Mouse (Mus musculus) cerebellum, postnatal 4 days (tissue): Measurements from ENCODE around the gene Kmt2e.
A peak's percentile ranks its signal among the peaks of the same experiment; 100 is the strongest.

ENCODE experiments used
- DNase-seq, 2 experiments: peaks; one replicate each; pipeline ENCODE4 v3.0.0; 2022; ENCODE audit warnings: low spot score in 2 of 2, mixed read lengths in 1 of 2

Kmt2e gene

DNA sequence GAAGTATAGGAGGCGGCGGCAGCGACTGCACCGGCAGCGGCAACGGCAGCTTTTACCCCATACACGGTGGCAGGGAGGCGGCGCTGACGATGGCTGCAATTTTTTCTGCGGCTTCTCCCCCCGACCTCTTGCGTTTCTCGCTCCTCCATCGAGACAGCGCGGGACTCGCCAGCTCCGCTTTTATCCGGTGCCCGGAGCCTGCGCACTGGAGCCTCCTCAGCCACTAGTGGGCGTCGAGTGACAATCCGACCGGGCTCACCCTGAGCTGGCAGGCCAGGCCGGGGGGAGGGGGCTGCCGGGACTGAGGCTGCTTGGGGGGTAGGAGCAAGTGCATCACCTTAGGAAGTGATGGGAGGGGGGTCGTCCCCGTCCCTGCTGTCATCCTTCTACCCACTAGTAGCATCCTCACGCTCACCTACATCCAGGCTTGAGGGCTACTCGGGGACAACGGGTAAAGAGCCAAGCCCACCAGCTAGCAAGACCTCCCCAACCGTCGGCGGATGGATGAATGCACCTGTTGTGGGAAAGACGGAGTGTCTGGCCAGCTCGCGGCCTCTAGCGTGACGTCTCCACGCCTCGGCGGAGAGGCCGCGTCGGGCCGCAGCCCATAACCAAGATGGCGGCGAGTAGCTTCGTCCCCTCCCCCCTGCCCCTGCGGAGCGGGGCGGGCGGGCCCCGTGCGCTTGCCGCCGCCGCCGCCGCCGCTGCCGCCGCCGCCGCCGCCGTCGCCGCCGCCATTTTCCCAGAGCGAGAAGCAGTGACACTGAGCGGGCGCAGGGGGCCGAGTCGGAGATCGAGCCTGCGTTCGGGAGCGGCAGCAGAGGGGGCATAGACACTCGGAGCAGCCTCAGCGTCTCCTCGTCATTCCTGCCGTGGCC, at the start of gene Kmt2e:
Gene Kmt2e (plus strand): TSS at position 722 of the 878 bp plus-strand sequence.
- DNase-seq, result peak; percentile 83 to 93

DNA sequence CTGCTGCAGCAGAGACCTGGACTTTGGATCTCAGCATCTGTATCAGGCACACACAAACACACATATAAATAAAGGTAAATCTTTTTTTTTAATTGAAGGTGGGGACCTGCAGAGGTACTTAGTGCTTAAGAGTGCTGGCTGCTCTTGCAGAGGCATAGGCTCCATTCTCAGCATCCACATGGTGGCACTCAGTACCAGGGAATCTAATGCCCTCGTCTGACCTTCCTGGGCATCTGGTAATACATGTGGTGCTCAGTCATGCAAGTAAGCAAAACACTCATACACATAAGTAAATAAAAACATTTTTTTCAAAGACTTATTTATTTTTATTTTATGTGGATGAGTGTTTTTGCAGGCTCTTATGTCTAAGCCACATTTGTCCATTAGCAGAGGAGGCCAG, 49.1 kb upstream of the Kmt2e start:
- DNase-seq, result no peak

DNA sequence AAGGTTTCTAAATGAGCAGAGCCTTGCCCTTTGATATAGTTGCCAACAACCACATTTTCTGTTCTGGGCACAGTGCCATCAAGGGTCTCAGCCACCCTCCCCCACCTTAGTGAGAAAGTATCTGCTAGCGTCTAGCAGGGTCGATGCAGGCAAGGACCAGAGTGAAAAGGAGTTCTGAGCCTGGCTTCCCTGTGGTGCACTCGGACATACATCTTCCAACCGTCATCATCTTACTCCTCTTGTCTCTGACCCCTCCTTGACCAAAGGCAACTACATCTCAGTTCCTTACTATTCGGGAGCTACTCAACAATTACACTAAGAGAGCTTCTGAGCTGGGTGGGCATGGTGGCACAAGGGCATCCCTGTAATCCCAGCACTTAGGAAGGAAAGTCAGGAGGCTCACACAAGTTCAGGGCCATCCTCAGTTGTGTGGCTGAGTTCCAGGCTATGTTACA, 48.5 kb upstream of the Kmt2e start:
- no peak for DNase-seq

DNA sequence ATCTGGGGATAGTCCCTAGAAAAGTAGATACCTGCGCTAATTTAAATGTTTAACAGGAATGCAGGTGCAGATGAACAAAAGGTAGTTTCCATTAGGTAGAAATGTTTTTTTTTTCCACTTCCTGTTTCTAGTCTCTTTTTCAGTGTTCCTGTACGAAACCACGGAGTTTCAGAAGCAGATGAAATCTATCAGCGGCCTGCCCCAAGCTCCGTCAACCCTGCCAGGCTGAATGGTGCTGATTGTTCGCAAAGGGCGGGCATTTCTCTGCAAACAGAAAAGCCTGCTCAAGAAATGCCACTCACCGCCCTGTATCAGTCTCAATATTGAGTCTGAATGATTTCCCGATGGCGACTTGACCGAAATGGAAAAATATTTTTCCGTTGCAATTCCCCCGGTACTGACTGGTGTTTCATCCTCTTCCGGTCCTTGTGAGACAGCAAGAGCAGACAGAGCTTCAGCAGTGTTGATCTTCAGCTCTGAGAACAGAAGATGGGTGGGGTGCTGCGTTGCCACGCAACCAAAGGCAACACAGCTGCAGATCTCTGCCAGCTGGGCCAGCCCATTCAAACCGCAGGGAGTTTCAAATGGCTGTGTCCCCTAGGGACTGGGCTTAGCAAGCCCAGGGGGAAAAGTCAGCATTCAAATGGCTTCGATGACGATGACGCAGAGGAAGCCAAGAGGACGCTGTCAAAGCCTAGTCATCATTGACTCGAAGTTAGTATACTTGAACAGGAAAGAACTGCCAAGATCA, 47.5 kb upstream of the Kmt2e start:
- peak; percentile 44 to 57 for DNase-seq

DNA sequence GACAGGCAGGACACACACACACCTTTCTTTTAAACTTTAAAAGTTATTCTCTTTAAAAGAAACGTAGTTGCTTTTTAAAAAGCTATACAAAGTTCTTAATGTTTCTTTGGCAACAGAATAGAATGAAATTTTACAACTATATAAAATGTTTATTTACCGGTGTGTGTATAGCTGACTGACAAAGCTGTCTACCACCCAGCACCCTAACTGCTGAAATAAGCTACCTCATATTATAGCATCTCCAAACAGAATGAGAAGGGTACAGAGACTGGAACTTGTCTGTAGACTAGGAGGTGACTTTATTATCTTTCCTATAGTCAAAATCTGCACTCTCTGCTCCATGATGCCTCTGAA, 47.0 kb upstream of the Kmt2e start:
- DNase-seq, result no peak

DNA sequence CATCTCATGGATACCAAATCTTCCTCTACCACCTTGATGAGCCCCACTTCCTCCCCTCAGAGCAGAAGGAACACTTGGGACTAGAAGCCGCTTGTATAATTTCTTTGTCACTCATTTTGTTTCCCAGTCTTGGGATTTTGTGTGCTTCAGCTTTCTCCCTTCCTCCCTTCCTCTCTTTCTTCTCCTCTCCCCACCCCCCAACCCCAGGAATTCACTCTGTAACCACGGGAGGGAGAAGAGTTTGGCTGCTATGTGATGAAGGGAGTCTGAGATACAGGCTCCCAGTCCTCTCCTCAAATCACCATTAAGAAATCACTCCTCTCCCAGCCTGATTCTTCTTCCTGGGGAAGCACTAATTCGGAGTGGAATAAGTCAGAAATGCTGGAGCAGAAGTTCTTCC, 46.1 kb upstream of the Kmt2e start:
- DNase-seq, result no peak

DNA sequence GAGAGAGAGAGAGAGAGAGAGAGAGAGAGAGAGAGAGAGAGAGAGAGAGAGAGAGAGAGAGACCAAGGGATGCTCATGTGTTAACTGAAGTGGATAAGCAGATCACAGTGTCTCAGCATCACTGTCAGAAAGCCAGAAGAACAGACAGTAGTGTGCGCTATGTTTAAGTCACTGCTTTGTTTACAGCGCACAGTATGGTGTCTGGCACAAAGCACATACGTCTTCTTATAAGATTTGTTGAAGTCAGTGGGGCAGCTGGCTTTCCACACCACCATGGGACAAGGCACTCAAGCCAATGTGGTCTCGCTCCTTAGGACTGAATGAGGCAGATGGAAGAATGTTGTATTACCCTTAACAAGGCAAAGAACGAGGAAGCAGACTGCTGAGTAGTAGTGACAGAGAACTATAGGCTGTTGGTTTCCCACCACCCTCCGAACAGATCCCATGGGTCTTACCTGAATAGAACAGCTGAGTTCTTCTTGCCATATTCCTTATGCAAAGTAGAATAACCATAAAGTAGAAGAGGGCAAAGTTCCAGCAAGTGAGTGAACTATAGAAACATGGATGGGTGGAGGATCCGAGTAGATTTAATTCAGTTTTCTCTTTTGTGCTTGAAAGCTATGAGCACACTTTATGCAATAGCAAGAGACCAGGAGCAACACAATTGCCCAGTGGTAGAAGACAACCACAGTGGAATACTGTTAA, 44.5 kb upstream of the Kmt2e start:
- DNase-seq, result no peak

DNA sequence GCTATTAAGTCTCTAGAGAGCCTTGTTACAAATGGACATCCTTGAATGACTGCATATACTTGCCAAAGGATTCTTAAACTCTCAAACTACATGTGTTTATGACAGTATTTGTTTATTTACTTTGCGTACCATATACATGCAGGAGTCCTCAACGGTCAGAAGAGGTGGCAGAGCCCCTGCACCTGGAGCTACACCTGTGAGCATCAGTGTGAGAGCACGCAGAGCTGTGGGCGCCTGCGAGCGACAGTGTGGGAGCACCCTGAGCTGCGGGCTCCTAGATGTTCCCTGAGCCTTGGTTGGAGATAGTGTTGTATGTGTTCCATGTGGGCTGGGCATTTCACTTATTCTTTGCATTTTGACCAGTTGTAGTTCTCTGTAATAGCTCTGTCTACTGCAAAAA, 42.5 kb upstream of the Kmt2e start:
- no peak for DNase-seq

DNA sequence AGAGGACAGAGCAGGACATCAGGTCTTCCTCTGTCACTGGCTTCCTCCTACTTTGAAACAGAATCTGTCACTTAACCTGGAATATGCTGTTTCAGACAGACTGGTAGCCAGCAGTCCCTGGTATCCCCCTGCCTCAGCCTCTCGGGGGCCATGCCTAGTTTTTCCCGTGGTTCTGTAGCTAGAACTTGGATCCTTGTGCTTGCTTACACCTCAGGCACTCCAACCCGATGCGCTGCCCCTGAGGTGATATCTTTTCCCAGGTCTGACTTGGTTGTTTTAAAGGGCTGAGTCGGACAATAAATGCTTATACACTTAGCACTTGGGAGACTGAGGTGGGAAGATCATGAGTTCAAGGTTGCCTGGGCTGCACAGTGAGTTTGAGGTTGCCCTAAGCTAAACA, 40.4 kb upstream of the Kmt2e start:
- DNase-seq, result no peak

DNA sequence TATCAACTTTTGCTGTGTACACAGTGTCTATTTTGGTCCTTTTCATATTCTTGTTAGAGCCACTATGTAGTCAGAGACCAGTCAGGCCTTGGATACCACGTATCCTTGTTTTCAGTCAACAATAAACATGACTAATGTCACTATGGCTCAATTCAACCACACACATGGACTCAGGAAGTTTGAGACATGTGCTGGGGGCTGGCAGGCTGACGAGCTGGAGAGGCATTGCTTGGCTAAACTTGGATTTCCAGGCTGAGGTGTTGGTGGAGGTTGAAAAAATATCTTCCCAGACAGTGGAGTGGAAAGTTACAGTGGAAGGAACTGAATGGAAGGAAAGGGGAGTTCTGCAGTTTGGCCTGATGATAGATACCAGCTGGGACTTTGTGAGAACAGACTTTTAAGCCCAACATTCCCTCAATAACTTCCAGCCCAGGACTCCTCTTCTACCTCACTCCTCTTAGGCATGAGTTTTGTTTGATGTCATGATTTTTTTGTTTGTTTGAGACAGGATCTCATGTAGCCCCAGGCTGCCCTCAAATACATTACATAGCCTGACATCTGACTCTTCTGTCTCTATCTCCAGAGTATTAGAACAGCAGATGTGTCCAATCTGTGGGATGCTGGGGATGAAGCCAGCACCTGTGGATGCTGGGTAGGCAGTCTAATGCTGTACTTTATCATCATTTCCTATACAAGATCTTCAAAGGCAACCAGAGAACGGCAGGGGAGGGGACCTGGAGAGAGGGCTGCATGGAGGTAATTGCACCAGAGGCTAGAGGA, 39.7 kb upstream of the Kmt2e start:
- DNase-seq, result no peak

DNA sequence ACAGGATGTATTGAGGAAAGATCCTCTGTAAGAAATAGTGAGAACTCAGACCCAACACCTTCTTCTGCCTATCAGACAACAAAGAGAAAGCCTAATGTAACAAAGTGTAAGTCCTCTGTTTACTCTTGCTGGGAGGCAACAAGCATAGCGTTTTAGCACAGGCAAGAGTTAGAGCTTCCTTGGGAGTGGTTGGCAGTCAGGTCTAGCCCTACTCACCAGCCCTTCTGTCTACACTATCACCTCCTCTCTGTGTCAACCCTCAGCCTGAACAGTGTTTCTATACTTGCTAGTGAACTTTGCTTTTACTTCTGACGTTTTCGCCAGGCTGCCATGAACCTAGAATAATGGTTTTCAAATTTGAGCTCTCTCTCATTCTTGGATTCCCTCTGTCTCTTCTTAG, 38.5 kb upstream of the Kmt2e start:
- DNase-seq, result no peak

DNA sequence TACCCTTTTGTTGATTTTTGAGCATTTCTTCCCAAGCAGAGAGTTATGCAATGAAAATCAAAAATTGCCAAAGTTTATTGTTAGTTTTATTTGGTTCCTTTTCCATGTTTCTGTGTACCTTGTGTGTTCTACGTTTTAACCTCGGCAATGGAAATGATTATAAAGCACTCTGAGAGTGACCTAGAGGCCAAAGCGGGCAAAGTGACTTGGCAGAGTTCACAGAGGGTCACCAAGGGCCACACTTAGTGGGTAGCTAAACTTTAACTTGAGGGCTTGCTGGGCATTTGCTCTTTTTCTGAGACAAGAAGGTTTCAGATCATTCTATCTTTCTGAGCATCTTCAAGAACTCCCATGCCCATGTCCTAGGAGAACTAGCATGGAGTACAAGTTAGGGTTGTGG, 37.5 kb upstream of the Kmt2e start:
- no peak for DNase-seq

DNA sequence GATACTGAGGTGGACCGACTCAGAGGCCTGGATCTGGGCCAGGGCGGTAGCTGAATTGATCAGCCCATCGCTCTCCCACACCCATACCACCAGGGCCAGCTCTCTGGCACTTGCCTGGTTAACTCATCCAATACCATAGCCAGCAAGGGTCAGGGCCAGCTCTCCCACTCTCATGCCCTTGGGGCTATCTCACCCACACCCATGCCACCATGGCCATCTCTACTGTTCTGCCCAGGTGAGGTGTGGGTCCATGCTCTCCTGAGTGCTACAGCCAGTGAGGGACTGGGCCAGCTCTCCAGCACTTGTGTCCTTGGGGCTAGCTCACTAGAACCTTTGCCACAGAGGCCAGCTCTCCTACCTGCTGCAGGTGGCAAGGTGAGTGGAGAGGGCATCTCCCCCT, 34.1 kb upstream of the Kmt2e start:
- DNase-seq, result no peak

DNA sequence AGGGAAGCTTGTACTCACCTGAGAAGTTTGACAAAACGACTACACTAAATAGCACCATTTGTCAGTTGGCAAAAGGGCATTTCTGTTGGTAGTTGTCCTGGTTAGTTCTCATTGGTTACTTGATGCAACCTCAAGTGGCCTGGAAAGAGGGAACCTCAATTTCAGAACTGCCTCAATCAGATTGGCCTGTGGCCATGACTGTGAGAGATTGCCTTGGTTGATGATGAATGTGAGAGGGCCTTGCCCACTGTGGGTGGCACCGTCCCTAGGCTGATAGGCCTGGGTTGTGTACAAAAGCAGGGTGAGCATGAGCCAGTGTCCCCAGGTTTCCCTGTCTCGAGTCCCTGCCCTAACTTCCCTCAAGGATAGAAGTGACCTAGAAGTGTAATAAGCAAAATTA, 33.4 kb upstream of the Kmt2e start:
- DNase-seq, result no peak

DNA sequence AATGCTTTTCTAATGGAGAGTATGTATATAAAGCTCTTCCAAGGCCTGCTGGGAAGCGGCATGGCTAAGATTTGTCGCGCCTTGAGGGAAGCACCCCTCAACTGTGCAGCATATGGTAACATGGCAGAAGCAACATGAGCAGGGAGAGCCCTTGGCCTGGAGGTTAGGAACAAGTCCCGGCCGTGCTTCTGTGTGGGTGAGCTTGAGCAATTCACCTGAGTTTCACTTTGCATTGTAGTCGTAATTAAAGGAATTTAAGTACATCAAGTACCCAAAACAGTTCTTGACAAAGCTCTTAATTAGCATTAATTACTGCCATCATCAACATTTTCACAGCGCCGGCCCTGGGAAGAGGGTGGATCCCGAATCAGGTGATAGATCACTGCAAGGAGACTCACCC, 32.9 kb upstream of the Kmt2e start:
- no peak for DNase-seq

DNA sequence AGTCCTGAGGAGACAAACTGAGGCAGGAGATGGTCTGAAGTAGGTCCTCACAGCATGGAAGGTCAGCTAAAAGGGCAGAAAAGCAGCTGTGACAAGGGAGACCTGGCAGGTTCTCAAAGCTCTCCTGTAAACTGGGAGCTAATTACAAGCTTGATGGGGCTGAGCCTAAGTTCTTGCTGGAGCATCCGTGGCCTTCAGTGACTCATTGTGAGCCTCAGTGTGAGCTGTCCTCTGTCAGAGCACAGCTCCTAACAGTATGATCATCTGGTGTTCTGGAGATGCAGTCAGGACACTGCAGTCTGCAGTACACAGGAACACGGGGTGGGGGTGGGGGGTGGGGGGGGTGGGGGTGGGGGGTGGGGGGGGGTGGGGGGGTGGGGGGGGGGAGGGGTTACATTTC, 32.2 kb upstream of the Kmt2e start:
- no peak for DNase-seq

DNA sequence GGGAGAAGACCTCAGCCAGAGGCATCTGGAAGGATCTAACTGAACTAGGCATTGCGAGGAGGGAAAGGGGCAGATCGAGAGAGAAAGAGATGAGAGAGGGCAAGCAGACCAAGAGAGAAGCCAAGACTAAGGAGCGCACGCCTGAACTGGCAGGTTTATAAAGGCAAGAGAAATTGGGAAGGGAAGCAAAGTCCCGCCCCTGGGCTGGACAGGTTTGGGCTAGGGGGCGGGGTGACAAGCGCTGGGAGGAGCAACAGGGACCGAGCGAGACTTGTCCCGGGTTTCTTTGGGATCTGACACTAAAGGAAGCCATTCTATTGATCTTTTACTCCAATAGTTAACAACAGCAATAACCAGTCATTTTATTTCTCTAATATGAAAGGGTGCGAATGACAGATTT, 31.1 kb upstream of the Kmt2e start:
- DNase-seq, result no peak

DNA sequence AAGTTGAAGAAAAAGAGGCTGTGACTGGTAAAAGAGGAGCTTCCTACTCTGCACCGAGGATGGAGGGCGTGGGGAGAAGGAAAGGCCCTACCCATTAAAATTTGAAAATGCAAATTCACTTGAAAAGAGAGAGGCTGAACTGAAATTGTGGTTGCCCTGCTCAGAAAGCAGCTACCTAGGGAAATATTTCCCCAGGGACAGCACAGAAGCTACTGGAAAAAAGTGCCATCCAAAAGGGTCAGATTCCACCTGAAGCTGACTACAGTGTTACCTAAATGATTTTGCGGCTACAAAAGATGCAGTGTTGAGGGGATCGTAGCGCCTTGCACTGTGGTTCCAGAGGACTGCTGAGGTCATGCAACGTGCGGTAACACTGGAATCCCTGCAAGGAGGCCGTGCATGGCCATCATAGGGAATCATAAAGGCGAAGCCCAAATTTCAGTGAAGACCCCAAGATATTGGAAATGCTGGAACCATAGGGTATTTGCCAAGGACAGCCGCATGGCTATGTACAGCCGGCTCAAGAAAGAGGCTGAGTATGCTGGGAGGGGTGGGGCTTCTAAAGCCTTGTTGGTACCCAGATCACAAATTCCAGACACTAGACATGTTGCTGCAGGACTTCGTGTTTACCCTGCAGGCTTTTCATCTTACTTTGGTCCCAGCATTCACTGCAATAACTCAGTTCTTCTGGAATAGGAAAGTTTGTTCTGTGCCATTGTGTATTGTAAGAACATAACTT, 28.4 kb upstream of the Kmt2e start:
- DNase-seq, result no peak

DNA sequence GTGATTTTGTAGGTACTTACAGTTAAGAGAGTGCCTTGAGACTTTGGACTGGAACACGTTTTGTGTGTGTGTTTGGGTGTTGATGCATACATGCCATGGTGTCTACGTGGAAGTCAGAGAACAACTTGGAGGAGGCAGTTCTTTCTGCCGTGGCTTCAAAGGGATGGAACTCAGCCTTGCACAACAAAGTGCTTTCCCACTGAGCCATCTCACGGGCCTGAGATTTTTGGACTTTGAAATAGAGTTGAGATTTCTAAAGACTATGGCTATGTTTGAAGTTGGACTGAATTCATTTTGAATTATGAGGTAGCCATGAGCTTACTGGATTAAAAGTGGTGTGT, 27.9 kb upstream of the Kmt2e start:
- DNase-seq, result no peak

DNA sequence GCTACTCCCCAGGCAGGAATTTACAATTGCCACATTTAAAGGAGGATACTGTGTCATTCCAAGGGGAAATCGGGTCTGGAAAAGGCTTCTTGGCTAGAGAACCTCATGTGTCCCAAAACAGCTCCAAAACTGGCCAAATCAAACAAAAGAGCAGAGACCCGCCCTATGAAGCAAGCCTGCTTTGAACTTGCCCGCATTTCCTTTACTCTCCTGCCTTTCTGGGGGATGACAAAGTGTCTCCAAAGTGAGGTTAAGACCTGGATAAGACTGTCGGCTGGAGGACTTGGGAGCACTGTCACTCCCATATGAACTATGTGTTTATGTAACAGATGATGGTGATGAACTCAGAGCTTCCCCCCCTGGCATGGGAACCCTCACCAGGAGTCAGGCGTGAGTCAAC, 26.1 kb upstream of the Kmt2e start:
- no peak for DNase-seq

DNA sequence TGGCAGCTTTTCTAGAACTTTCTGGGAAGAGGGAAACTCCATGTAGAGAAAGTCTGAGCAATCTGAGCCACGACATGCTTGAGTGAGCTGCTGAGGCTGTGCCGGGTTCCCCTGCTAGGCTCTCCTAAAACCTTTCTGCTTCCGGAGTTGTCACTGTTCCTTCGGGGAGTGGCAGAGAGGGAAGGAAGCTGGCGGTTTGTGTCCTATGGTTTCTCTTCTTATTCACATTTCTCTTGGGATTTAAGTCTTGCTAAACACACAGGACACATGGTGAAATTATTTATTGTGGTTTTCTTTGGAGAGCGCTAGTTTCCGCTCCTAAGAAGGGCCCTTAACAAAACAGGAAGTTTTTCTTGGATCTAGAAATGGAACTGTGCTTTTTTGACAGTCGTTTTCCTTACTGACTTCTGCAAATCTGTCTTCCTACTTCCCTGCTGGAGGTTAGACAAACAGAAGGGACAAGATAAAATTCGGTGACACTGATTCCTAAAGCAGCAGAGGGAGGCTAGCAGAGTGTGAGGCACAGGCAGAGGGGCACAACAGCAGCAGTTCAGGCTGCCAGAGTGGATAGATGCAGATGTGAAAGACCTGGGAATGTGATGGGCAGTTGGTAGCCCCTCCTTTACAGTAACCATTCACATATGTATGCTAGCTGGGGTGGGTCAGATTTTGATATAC, 24.1 kb upstream of the Kmt2e start:
- no peak for DNase-seq
